Mouse (Mus musculus): ENCODE results near the gene 4930480E11Rik. TPM values are rescaled to one million over a fixed set of nuclear protein-coding genes. Genes with fewer than 3 reads are reported as not detected.
"Not testable (repeated sequence)": the region's sequence is repeated elsewhere in the genome, so short reads cannot be mapped to it uniquely, and the experiment has no call there.

4930480E11Rik gene
- not detected for total RNA-seq (2021)
- long read RNA-seq, experiment 1: 0 reads
- long read RNA-seq, experiment 2: 0 reads

DNA sequence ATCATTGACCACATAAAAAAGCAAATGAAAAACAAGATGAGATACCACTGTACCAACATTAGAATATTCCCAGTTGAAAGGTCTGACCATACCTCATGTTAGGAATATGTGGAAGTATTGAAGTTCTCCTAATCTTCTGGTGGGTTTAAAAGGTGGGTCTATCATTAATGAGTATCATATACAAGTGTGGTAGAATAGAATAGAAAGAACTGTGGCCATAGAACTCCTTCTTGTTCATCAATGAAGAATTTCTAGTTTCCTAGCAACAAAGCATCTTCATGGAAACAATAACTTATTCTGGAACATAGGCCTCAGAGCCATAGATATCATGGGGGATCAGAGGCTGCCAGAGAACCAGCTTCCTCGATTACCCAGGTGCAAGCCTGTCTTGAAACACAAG, at the start of gene 4930480E11Rik:
4930480E11Rik (plus strand) TSS at position 301 of the 400 bp plus-strand sequence.
- DNase-seq (ENCODE audit: low spot score in 2 of 2): no peak

DNA sequence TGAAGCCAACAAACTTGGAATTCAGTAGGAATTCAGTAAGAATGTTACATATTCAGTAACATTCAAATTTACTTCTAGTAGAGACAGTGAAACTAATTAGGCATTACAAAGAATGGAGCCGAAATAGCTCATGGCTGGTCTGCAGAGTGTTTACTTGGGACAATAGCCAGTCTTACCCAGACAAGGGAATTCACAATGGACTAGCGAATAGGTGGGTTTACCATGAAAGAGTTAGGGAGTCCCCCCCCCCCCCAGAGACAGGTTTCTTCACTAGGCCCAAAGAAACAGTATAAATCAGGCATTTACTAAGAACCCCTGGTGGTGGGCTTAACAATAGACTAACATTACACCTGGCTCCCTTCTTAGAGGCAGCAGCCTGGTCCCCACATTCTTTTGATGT, 33.9 kb downstream of the 4930480E11Rik start:
- not testable (repeated sequence) for DNase-seq (ENCODE audit: low spot score in 2 of 2)

Other genes with a start within 250 kb of the 4930480E11Rik start
- gene Gm5938, start 244.2 kb upstream of the 4930480E11Rik start, total RNA-seq (2021): not detected
- gene Obp1b, start 182.9 kb upstream of the 4930480E11Rik start, total RNA-seq (2021): not detected
- gene Gm14743, start 123.7 kb upstream of the 4930480E11Rik start, total RNA-seq (2021): not detected
- 1 to 10 TPM; 7.4 to 9.3 TPM for gene Prrg1, start 214.3 kb downstream of the 4930480E11Rik start, total RNA-seq (2021)

All from adrenal gland, postnatal 4 days (tissue).